Mouse (Mus musculus): ENCODE measurements at regions not wholly inside any gene's neighbourhood (a gene's known extent, or its start where the extent isn't known, plus 50 kb on each side); places are given as distances from the start of the nearest gene placed in this dataset. TPM values are rescaled to one million over a fixed set of nuclear protein-coding genes. Genes with fewer than 3 reads are reported as not detected.

DNA sequence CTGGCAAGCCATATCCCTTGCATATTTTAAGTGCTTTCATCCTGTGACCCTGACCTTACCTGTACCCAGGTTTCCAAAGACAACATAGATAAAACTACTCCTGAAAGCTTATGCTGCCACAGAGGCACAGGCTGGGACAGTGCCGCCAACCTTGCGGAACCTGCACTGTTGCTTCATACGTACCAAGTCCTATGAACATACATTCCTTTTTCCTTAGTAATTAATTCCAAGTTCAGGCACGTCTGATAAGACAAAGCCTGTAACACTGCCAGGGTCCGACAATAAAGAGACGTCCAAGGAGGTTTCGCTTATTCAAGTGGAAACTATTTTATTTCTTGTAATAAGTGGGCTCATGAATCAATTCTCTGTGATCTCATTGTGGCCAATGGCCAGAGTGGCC is 70.2 kb upstream of the Pbx1 start:
- H3K9ac ChIP-seq (ENCODE audit: low read depth, low read length) = no peak overlapping the region
- 0 out of 2 replicates have a peak, but pooled peaks have one; percentile 35 for ATAC-seq (replicated peaks; ENCODE audit: insufficient number of reproducible peaks, low FRiP score, low TSS enrichment)

DNA sequence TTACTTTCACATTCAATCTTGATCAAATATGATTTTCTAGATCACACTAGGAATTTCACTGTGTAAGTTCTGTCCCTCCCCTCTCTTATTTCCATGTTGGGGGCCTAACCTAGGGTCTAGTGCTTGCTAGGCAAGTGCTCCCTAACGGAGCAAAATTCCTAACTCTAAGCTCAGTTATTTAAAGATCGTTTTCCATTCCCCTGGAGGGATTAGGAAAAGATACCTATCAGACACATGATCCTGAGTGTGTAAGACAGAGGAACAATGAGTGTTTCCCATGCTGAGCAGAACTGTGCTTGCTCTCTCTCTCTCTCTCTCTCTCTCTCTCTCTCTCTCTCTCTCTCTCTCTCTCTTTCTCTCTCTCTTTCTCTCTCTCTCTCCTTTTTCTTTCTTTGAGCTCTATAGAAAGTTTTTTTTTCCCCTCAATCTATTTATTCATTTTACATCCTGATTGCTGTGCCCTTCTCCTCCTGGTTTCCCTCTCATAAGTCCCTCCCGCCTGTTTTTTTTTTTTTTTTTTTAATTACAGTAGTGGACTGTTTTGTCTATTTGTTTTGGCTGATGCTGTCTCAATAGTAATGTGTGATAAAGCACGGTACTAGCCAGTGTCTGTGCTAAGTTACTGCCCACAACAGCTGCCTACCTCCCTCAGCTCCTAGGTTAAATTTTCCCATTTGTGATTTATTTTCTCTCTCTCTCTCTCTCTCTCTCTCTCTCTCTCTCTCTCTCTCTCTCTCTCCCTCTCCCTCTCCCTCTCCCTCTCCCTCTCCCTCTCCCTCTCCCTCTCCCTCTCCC is 69.5 kb upstream of the Pbx1 start:
- Histone ChIP-seq H3K27ac (ENCODE audit: low read depth, low read length) (no peak overlapping the region), H3K4me3 (ENCODE audit: low read depth, low read length) (no peak overlapping the region), H3K36me3 (ENCODE audit: control insufficient read depth, insufficient read depth, low read length) (no peaks in the 10 kb centered on the region), H3K4me1 (ENCODE audit: control insufficient read depth, insufficient read depth, low read length) (peaks cover 5% of the 10 kb centered on the region; the same call in 1 of the 2 replicates), H3K9ac (ENCODE audit: low read depth, low read length) (no peak overlapping the region), H3K27me3 (ENCODE audit: control insufficient read depth, insufficient read depth, low read length) (no peaks in the 10 kb centered on the region), H3K9me3 (replicated peaks; ENCODE audit: control insufficient read depth, low read length) (no peaks in the 10 kb centered on the region), H3K4me2 (no peak overlapping the region)
- ATAC-seq (replicated peaks; ENCODE audit: insufficient number of reproducible peaks, low FRiP score, low TSS enrichment) = no peak
- whole genome bisulfite sequencing (ENCODE audit: insufficient replicate concordance) = 29% methylated on average over 4 of the region's 4 CpGs

More for the DNA sequence above, 70.2 kb upstream of the Pbx1 start:
- H3K9me3 ChIP-seq (replicated peaks; ENCODE audit: control insufficient read depth, low read length) = no peaks in the 10 kb centered on the region
- no peaks in the 10 kb centered on the region for H3K27me3 ChIP-seq (ENCODE audit: control insufficient read depth, insufficient read depth, low read length)
- H3K27ac ChIP-seq (ENCODE audit: low read depth, low read length) = no peak overlapping the region
- H3K4me1 ChIP-seq (ENCODE audit: control insufficient read depth, insufficient read depth, low read length) = peaks cover 5% of the 10 kb centered on the region; the same call in 1 of the 2 replicates
- no peaks in the 10 kb centered on the region for H3K36me3 ChIP-seq (ENCODE audit: control insufficient read depth, insufficient read depth, low read length)
- no peak overlapping the region for H3K4me2 ChIP-seq
- no peak overlapping the region for H3K4me3 ChIP-seq (ENCODE audit: low read depth, low read length)
- WGBS (ENCODE audit: insufficient replicate concordance) = 44% methylated on average over 7 of the region's 7 CpGs

GRCm38 (mm10) chr1:168497801-168498200 is 65.7 kb upstream of the Pbx1 start:
- H3K4me1 ChIP-seq (ENCODE audit: control insufficient read depth, insufficient read depth, low read length) = peaks cover 5% of the 10 kb centered on the region; the same call in 1 of the 2 replicates
- H3K4me2 ChIP-seq = no peak overlapping the region
- ATAC-seq (replicated peaks; ENCODE audit: insufficient number of reproducible peaks, low FRiP score, low TSS enrichment) = no peak
- H3K9ac ChIP-seq (ENCODE audit: low read depth, low read length) = no peak overlapping the region
- no peaks in the 10 kb centered on the region for H3K9me3 ChIP-seq (replicated peaks; ENCODE audit: control insufficient read depth, low read length)
- H3K27ac ChIP-seq (ENCODE audit: low read depth, low read length) = no peak overlapping the region
- WGBS (ENCODE audit: insufficient replicate concordance) = 85% methylated on average over 4 of the region's 4 CpGs
- no peaks in the 10 kb centered on the region for H3K36me3 ChIP-seq (ENCODE audit: control insufficient read depth, insufficient read depth, low read length)
- H3K27me3 ChIP-seq (ENCODE audit: control insufficient read depth, insufficient read depth, low read length) = no peaks in the 10 kb centered on the region
- H3K4me3 ChIP-seq (ENCODE audit: low read depth, low read length) = no peak overlapping the region

- Histone ChIP-seq H3K4me1 (ENCODE audit: control insufficient read depth, insufficient read depth, low read length) (no peaks in the 10 kb centered on the region), H3K27me3 (ENCODE audit: control insufficient read depth, insufficient read depth, low read length) (no peaks in the 10 kb centered on the region), H3K27ac (ENCODE audit: low read depth, low read length) (no peak overlapping the region), H3K9ac (ENCODE audit: low read depth, low read length) (no peak overlapping the region), H3K9me3 (replicated peaks; ENCODE audit: control insufficient read depth, low read length) (no peaks in the 10 kb centered on the region), H3K4me3 (ENCODE audit: low read depth, low read length) (no peak overlapping the region), H3K36me3 (ENCODE audit: control insufficient read depth, insufficient read depth, low read length) (no peaks in the 10 kb centered on the region), H3K4me2 (no peak overlapping the region)
- ATAC-seq (replicated peaks; ENCODE audit: insufficient number of reproducible peaks, low FRiP score, low TSS enrichment) = no peak
- WGBS (ENCODE audit: insufficient replicate concordance) = 67% methylated on average over 13 of the region's 13 CpGs
These were observed 63.8 kb upstream of the Pbx1 start for GRCm38 (mm10) chr1:168495687-168496527.

- Histone ChIP-seq H3K27ac (ENCODE audit: low read depth, low read length) (no peak overlapping the region), H3K9ac (ENCODE audit: low read depth, low read length) (no peak overlapping the region), H3K27me3 (ENCODE audit: control insufficient read depth, insufficient read depth, low read length) (no peaks in the 10 kb centered on the region), H3K4me2 (no peak overlapping the region), H3K36me3 (ENCODE audit: control insufficient read depth, insufficient read depth, low read length) (no peaks in the 10 kb centered on the region), H3K9me3 (replicated peaks; ENCODE audit: control insufficient read depth, low read length) (no peaks in the 10 kb centered on the region), H3K4me3 (ENCODE audit: low read depth, low read length) (no peak overlapping the region), H3K4me1 (ENCODE audit: control insufficient read depth, insufficient read depth, low read length) (no peaks in the 10 kb centered on the region; the same call in 1 of the 2 replicates)
- no peak for ATAC-seq (replicated peaks; ENCODE audit: insufficient number of reproducible peaks, low FRiP score, low TSS enrichment)
- 82% methylated on average over 7 of the region's 7 CpGs for WGBS (ENCODE audit: insufficient replicate concordance)
These were observed 55.4 kb upstream of the Pbx1 start for GRCm38 (mm10) chr1:168487492-168487891.

- no peaks in the 10 kb centered on the region for H3K9me3 ChIP-seq (replicated peaks; ENCODE audit: control insufficient read depth, low read length)
- no peak overlapping the region for H3K4me3 ChIP-seq (ENCODE audit: low read depth, low read length)
- H3K36me3 ChIP-seq (ENCODE audit: control insufficient read depth, insufficient read depth, low read length) = no peaks in the 10 kb centered on the region
- no peak overlapping the region for H3K9ac ChIP-seq (ENCODE audit: low read depth, low read length)
- 43% methylated on average over 13 of the region's 13 CpGs for WGBS (ENCODE audit: insufficient replicate concordance)
- peaks cover 2% of the 10 kb centered on the region; the same call in 1 of the 2 replicates for H3K4me1 ChIP-seq (ENCODE audit: control insufficient read depth, insufficient read depth, low read length)
- no peak overlapping the region for H3K27ac ChIP-seq (ENCODE audit: low read depth, low read length)
- no peaks in the 10 kb centered on the region for H3K27me3 ChIP-seq (ENCODE audit: control insufficient read depth, insufficient read depth, low read length)
- H3K4me2 ChIP-seq = no peak overlapping the region
- no peak for ATAC-seq (replicated peaks; ENCODE audit: insufficient number of reproducible peaks, low FRiP score, low TSS enrichment)
These were observed 51.6 kb upstream of the Pbx1 start for GRCm38 (mm10) chr1:168483651-168484050.

Small RNA genes in the stretch of these regions (microRNA-seq; reads per million reads assigned to microRNA genes)
- gene Mir6348 (ENCODE audit: borderline number of aligned reads) = not detected
- gene Mir6354 (ENCODE audit: borderline number of aligned reads) = not detected
